Mouse (Mus musculus): ENCODE data around the gene Nlgn2. TPM values are rescaled to one million over a fixed set of nuclear protein-coding genes. Genes with fewer than 3 reads are reported as not detected.

The Nlgn2 gene
- total RNA-seq, 2 experiments from 2014 or later: 227 to 245 TPM

DNA sequence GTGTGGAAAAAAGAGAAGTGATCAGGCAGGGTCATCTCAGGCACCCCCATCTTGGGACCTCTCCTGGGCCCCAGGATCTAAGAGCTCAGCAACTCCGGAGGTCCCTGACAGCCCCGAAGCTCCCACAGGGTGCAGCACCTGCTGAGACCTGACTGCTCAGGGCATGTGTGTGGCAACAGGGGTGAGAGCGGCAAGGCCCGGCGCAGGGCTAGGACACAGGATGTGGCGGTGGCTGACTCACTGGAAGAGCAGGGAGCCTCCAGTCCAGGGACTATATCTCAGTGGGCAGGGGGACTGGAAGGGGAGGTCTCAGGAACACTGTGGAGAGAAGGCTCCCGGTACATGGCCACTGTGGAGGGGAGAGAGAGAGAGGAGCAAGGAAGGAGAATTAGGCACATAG lies 39.7 kb downstream of the Nlgn2 start:
- DNase-seq (ENCODE audit: low spot score in 2 of 2): no peak

GRCm38 (mm10) chr11:69795983-69796435 lies 41.6 kb downstream of the Nlgn2 start:
- DNase-seq (ENCODE audit: low spot score in 2 of 2): no peak

DNA sequence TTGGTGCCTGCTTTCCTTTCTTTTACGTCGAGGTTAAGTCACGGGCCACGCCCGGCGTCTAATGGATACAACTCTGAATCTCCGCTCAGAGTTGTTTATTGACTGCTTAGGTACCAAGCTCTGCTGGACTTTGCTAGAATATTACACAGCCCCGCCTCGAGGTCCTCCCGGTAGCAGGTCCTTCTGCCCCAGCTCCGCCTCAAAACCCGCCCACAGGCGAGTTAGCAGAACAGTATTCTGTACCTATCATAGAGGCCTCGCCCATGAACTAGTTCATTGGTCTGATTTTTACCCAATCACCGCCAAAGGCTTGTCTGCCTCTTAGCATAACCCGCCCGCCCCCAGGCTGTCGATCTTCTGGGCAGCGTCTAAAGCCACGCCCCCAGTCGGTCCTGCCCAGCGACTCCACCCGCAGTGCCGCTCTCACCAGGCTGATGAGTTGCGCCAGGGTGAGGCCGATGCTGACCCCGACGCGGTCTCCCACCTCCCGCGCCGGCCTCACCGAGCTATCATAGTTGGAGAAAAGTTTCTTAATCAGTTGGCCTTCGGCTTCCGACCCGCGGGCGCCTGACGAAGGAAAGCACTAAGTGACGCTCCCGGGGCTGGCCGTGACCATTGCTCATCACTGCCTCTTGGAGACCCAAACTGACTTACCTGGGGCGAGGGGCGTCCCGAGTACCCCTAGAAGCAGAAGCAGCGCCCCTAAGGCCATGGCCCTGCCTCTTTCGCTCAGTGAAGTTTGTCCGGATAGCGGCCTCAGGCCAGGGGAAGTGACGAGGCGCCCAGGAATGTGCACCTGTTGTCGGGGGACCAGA lies 42.2 kb downstream of the Nlgn2 start, which contains the start of gene Chrnb1:
Chrnb1 (minus strand) TSS at position 776 of the 815 bp plus-strand sequence.
- DNase-seq (ENCODE audit: low spot score in 2 of 2): peak; percentile 83 to 88

DNA sequence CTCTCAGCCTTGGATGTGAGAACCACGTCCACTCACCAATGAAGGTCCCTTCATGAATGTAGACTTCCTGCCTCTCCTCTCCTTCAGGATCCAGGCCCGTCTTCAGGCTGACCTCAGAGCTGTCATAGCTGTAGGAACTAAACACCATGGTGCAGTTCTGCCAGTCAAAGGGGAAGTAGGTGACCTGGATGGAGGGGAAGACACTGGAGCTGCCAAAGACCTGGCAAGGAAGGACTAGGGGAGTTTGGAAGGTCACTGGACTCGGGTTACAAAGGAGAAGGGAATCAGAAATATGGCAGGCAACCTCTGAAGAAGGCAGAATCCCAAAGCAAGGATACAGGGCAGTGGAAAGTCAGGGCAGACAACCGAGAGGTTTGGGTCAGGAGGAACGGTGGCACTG lies 44.2 kb downstream of the Nlgn2 start:
- DNase-seq (ENCODE audit: low spot score in 2 of 2): no peak

DNA sequence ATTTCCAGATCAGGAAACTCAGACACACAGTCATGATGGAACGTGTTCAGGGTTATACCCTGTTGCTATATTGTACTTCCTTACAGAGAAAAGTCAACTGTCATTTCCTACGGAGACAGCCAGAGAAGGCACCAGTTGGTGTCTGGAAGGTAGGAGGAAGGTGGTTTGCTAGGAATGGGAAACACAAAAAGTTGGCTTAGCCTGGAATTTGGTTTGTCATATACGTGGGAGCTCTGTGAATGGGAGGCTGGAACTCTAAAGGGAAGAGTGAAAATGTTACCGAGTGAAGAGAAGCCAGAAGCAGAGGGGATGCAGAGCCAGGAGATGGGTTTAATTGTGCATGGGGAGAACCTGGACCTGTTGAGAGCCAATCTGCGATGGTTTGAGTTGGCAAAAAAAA lies 46.2 kb downstream of the Nlgn2 start:
- no peak for DNase-seq (ENCODE audit: low spot score in 2 of 2)

DNA sequence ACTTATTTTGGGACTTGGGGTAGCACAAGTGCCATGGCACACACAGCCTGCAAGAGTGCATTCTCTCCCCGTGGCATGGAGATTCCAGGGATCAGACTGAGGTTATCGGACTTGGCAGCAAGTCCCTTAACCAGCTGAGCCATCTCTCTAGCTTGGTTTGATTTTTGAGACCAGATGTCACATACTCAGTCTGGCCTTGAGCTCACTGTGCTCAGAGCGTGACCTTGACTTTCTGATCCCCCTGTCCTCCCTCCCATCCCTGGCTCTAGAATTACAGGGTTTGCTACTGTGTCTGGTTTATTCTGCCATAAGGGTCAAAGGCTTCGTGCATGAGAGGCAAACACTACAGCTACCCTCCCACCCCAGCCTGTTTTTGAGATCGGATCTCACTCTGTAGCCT lies 48.2 kb downstream of the Nlgn2 start:
- DNase-seq (ENCODE audit: low spot score in 2 of 2): no peak

GRCm38 (mm10) chr11:69787306-69787705 lies 50.3 kb downstream of the Nlgn2 start:
- no peak for DNase-seq (ENCODE audit: low spot score in 2 of 2)

- DNase-seq (ENCODE audit: low spot score in 2 of 2): no peak
Observed at GRCm38 (mm10) chr11:69784793-69785272, 52.8 kb downstream of the Nlgn2 start.

GRCm38 (mm10) chr11:69781828-69782227 lies 55.8 kb downstream of the Nlgn2 start:
- DNase-seq (ENCODE audit: low spot score in 2 of 2): no peak

GRCm38 (mm10) chr11:69778985-69779384 lies 58.6 kb downstream of the Nlgn2 start:
- DNase-seq (ENCODE audit: low spot score in 2 of 2): no peak

DNA sequence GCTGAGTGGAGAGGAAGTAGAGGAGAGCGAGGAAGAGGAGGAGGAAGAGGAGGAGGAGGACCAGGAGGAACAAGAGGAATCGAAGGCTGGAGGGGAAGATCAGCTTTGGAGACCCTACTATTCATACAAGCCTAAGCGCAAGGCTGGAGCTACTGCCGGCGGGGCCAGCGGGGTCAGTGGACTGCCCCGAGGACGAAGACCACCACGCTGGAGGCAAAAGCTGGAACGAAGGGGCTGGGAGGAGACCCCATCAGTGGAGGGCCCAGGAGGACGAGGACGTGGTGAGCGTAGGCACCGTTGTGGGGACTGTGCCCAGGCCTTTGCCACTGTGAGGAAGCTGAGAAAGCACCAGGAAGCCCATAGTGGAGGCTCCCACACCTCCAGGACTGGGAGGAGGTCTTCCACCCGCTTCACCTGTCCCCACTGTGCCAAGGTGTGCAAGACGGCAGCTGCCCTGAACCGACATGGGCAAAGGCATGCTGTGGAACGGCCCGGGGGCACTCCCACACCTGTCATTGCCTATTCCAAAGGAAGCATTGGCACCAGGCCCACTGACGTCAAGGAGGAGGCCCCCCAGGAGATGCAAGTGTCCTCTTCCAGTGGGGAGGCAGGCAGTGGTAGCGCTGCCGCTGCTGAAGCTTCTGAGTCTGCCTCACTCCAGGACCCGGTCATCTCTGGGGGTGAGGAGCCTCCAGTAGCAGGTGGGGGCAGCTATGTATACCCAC lies 59.2 kb downstream of the Nlgn2 start:
- no peak for DNase-seq (ENCODE audit: low spot score in 2 of 2)

GRCm38 (mm10) chr11:69777504-69778257 lies 59.9 kb downstream of the Nlgn2 start:
- no peak for DNase-seq (ENCODE audit: low spot score in 2 of 2)

DNA sequence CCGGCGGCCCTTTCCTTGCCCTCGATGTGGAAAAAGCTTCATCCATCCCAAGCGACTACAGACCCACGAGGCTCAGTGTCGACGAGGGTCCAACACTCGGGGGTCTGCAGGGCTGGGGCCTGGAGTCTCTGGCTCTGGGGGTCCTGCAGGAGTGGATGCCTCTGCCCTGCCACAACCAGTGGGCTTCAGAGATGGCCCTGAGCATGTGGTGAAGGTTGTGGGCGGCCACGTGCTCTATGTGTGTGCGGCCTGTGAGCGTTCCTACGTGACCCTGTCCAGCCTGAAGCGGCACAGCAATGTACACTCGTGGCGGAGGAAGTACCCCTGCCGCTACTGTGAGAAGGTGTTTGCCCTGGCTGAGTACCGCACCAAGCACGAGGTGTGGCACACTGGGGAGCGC lies 61.1 kb downstream of the Nlgn2 start:
- DNase-seq (ENCODE audit: low spot score in 2 of 2): no peak

- no peak for DNase-seq (ENCODE audit: low spot score in 2 of 2)
Observed at GRCm38 (mm10) chr11:69775716-69776115, 61.9 kb downstream of the Nlgn2 start.

DNA sequence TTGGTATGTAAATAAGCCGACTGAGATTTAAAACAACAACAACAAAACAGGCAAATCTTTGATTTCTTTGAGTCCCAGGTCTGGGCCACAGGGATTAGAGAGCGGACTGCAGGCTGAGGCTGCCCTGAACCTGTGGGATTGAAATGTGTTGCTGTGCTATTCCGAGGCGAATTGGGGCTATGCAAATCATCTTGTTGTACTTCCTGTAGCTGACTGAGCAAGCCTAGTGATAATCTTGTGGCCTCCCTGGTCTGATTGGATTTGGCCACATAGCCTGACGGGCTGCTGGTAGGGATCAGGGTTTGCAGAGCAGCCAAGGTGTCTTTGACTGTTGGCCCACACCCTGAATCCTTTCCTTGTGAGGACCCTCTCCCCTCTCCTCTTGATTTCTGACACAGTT lies 62.6 kb downstream of the Nlgn2 start:
- DNase-seq (ENCODE audit: low spot score in 2 of 2): no peak

Small RNAs within 50 kb of the gene (microRNA-seq; reads per million reads assigned to microRNA genes)
- gene Mir6924: 0 reads per million in 2 experiments

Other genes starting within 250 kb of the Nlgn2 start
- gene Atp1b2, start 231.8 kb downstream of the Nlgn2 start, total RNA-seq (2021): 100 to 1,000 TPM; 456 to 463 TPM
- gene Shbg, start 219.9 kb downstream of the Nlgn2 start, total RNA-seq (2021): not detected
- gene Sat2, start 215.8 kb downstream of the Nlgn2 start, total RNA-seq (2021): 10 to 100 TPM; 15.0 to 17.1 TPM
- gene Fxr2, start 204.8 kb downstream of the Nlgn2 start, total RNA-seq (2021): 100 to 1,000 TPM in 1 of 2 experiments, 10 to 100 TPM in 1; 99.2 to 103 TPM
- not detected for gene Sox15, start 182.5 kb downstream of the Nlgn2 start, total RNA-seq (2021)
- 10 to 100 TPM; 85.9 to 89.9 TPM for gene Mpdu1, start 175.1 kb downstream of the Nlgn2 start, total RNA-seq (2021)
- 10 to 100 TPM in 1 of 2 experiments, 1 to 10 TPM in 1; 8.4 to 11.5 TPM for gene Cd68, start 171.6 kb downstream of the Nlgn2 start, total RNA-seq (2021)
- 100 to 1,000 TPM; 492 to 501 TPM for gene Eif4a1, start 165.4 kb downstream of the Nlgn2 start, total RNA-seq (2021)
- gene Senp3, start 155.7 kb downstream of the Nlgn2 start, total RNA-seq (2021): 10 to 100 TPM; 88.0 to 98.7 TPM
- gene Tnfsf13, start 152.0 kb downstream of the Nlgn2 start, total RNA-seq (2021): 1 to 10 TPM; 1.1 to 1.2 TPM
- 1 to 10 TPM; 6.7 to 8.3 TPM for gene Tnfsf12, start 141.9 kb downstream of the Nlgn2 start, total RNA-seq (2021)
- under 1 TPM; 0.69 to 0.76 TPM for gene Tnfsfm13, start 141.7 kb downstream of the Nlgn2 start, total RNA-seq (2021)
- 10 to 100 TPM; 55.6 to 59.4 TPM for gene Polr2a, start 79.1 kb downstream of the Nlgn2 start, total RNA-seq (2021)
- under 1 TPM in 1 of 2 experiments, not detected in 1; 0.22 TPM for gene Slc35g3, start 75.8 kb downstream of the Nlgn2 start, total RNA-seq (2021)
- 10 to 100 TPM; 69.7 to 72.8 TPM for gene Zbtb4, start 71.9 kb downstream of the Nlgn2 start, total RNA-seq (2021)
- 1 to 10 TPM; 1.1 to 1.6 TPM for gene Chrnb1, start 41.8 kb downstream of the Nlgn2 start, total RNA-seq (2021)
- 10 to 100 TPM; 26.8 to 26.9 TPM for gene Fgf11, start 35.9 kb downstream of the Nlgn2 start, total RNA-seq (2021)
- not detected for gene Tmem102, start 32.2 kb downstream of the Nlgn2 start, total RNA-seq (2021)
- gene Gm39566, start 22.5 kb downstream of the Nlgn2 start, total RNA-seq (2021): not detected
- not detected for gene Spem2, start 19.3 kb downstream of the Nlgn2 start, total RNA-seq (2021)
- under 1 TPM; 0.34 to 0.54 TPM for gene Spem1, start 15.6 kb downstream of the Nlgn2 start, total RNA-seq (2021)
- 100 to 1,000 TPM; 148 to 153 TPM for gene Tmem256, start 730 bp upstream of the Nlgn2 start, total RNA-seq (2021)
- 10 to 100 TPM; 31.2 to 37.7 TPM for gene Plscr3, start 8.6 kb upstream of the Nlgn2 start, total RNA-seq (2021)
- under 1 TPM in 1 of 2 experiments, not detected in 1; 0.25 TPM for gene Tnk1, start 20.9 kb upstream of the Nlgn2 start, total RNA-seq (2021)
- not detected for gene Tmem95, start 40.2 kb upstream of the Nlgn2 start, total RNA-seq (2021)
- gene Kctd11, start 43.6 kb upstream of the Nlgn2 start, total RNA-seq (2021): under 1 TPM; 0.85 TPM
- gene Acap1, start 57.8 kb upstream of the Nlgn2 start, total RNA-seq (2021): under 1 TPM; 0.16 to 0.21 TPM
- 1 to 10 TPM; 2.4 to 2.5 TPM for gene 2810408A11Rik, start 63.2 kb upstream of the Nlgn2 start, total RNA-seq (2021)
- gene Neurl4, start 63.3 kb upstream of the Nlgn2 start, total RNA-seq (2021): 100 to 1,000 TPM; 127 to 146 TPM
- gene Gps2, start 76.1 kb upstream of the Nlgn2 start, total RNA-seq (2021): 10 to 100 TPM; 27.8 to 30.2 TPM
- 100 to 1,000 TPM; 479 to 501 TPM for gene Eif5a, start 84.2 kb upstream of the Nlgn2 start, total RNA-seq (2021)
- gene Ybx2, start 98.0 kb upstream of the Nlgn2 start, total RNA-seq (2021): 1 to 10 TPM; 9.2 to 9.5 TPM
- 1 to 10 TPM; 1.7 to 2.0 TPM for gene Slc2a4, start 110.4 kb upstream of the Nlgn2 start, total RNA-seq (2021)
- gene Cldn7, start 127.0 kb upstream of the Nlgn2 start, total RNA-seq (2021): not detected
- gene Ctdnep1, start 143.4 kb upstream of the Nlgn2 start, total RNA-seq (2021): 100 to 1,000 TPM; 101 to 105 TPM
- gene Elp5, start 144.7 kb upstream of the Nlgn2 start, total RNA-seq (2021): 10 to 100 TPM; 98.0 to 99.5 TPM
- gene Gabarap, start 153.4 kb upstream of the Nlgn2 start, total RNA-seq (2021): 100 to 1,000 TPM; 256 to 267 TPM
- gene Phf23, start 158.0 kb upstream of the Nlgn2 start, total RNA-seq (2021): 10 to 100 TPM; 40.1 to 43.7 TPM
- 10 to 100 TPM; 26.1 to 38.9 TPM for gene Dvl2, start 162.8 kb upstream of the Nlgn2 start, total RNA-seq (2021)
- gene Acadvl, start 177.6 kb upstream of the Nlgn2 start, total RNA-seq (2021): 10 to 100 TPM; 55.7 to 57.6 TPM
- 100 to 1,000 TPM; 705 to 717 TPM for gene Dlg4, start 179.2 kb upstream of the Nlgn2 start, total RNA-seq (2021)
- 1 to 10 TPM; 1.2 to 1.3 TPM for gene Asgr1, start 216.3 kb upstream of the Nlgn2 start, total RNA-seq (2021)

All from layer of hippocampus, postnatal 10 days (tissue).